Mouse (Mus musculus) megakaryocyte, embryonic 14.5 days (primary cell): Measurements from ENCODE around the gene Dsn1.

Experiments used
- FLI1 ChIP-seq: IDR thresholded peaks from 2 replicates; pipeline ENCODE4 v1.6.1; 2012; ENCODE audit warnings: low read length, inconsistent platforms, mixed read lengths
- GATA1 ChIP-seq: IDR thresholded peaks from 3 replicates; pipeline ENCODE4 v1.6.1; 2012; ENCODE audit warnings: mixed read lengths, low read length, inconsistent platforms, borderline replicate concordance

GRCm38 (mm10) chr2:156980059-156980458 lies 26.9 kb downstream of the Dsn1 start:
- TF ChIP-seq GATA1 (no peak), FLI1 (no peak)
